Mouse (Mus musculus): Measurements from ENCODE around the gene Scin. TPM values are rescaled to one million over a fixed set of nuclear protein-coding genes. Genes with fewer than 3 reads are reported as not detected.

Scin gene
- polyA plus RNA-seq, 1 experiment, result 79.2 TPM

DNA sequence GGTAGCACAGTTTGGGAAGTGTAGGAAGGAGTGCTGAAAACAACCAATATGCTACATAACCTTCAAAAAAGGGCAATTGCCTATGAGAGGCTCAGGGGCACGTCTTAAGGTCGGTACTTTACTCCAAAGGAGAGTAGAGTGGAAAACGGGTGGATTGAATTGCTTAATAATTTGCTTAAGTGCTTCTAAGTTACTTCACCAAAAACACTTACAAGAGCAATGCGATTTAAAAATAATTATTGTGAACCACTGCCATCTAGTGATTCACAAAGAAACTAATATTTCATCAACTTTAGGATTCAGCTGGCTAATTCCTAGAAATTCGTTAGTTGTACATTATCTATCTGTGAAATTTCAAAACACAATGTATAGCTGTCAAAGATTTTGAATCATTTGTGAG is 60.4 kb downstream of the Scin start:
- Histone ChIP-seq H3K4me3 (ENCODE audit: low read depth, low read length) (no peak overlapping the region), H3K36me3 (ENCODE audit: control insufficient read depth, insufficient read depth, low read length) (peaks cover 23% of the 10 kb centered on the region), H3K27me3 (ENCODE audit: control insufficient read depth, insufficient read depth, low read length) (no peaks in the 10 kb centered on the region), H3K4me1 (ENCODE audit: control insufficient read depth, insufficient read depth, insufficient read length, low read length) (no peaks in the 10 kb centered on the region), H3K27ac (ENCODE audit: insufficient read depth, low read depth, low read length) (no peak overlapping the region)
- TF ChIP-seq POLR2A (IDR thresholded peaks at IDR 0.05; ENCODE audit: low read depth, low read length) (no peak), CTCF (IDR thresholded peaks at IDR 0.05; ENCODE audit: extremely low read depth, insufficient read length, insufficient replicate concordance, low read depth, low read length) (no peak)
- 40% methylated on average over 5 of the region's 5 CpGs for WGBS

DNA sequence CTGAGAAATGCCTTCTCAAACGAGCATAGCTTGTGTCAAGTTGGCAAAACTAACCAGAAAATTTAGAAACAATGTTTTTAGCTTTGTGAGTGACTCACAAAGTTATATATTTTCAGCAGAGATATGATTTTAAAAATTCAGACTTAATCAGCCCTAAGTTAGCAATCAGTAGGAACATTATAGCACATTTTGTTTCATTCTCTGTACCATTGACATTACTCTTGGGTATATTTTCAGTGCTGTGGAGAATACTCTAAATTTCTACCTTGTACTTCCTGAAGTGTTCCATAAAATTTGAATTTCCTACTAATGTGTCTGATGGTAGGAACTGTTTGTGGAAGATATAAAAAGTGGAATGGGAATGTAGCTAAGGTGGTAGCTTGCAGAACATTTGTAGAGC is 87.0 kb downstream of the Scin start:
- TF ChIP-seq POLR2A (IDR thresholded peaks at IDR 0.05; ENCODE audit: low read depth, low read length) (no peak), CTCF (IDR thresholded peaks at IDR 0.05; ENCODE audit: extremely low read depth, insufficient read length, insufficient replicate concordance, low read depth, low read length) (no peak)
- Histone ChIP-seq H3K4me3 (ENCODE audit: low read depth, low read length) (no peak overlapping the region), H3K36me3 (ENCODE audit: control insufficient read depth, insufficient read depth, low read length) (no peaks in the 10 kb centered on the region), H3K27me3 (ENCODE audit: control insufficient read depth, insufficient read depth, low read length) (no peaks in the 10 kb centered on the region), H3K4me1 (ENCODE audit: control insufficient read depth, insufficient read depth, insufficient read length, low read length) (no peaks in the 10 kb centered on the region), H3K27ac (ENCODE audit: insufficient read depth, low read depth, low read length) (no peak overlapping the region)
- 59% methylated on average over 1 of the region's 1 CpGs for whole genome bisulfite sequencing

DNA sequence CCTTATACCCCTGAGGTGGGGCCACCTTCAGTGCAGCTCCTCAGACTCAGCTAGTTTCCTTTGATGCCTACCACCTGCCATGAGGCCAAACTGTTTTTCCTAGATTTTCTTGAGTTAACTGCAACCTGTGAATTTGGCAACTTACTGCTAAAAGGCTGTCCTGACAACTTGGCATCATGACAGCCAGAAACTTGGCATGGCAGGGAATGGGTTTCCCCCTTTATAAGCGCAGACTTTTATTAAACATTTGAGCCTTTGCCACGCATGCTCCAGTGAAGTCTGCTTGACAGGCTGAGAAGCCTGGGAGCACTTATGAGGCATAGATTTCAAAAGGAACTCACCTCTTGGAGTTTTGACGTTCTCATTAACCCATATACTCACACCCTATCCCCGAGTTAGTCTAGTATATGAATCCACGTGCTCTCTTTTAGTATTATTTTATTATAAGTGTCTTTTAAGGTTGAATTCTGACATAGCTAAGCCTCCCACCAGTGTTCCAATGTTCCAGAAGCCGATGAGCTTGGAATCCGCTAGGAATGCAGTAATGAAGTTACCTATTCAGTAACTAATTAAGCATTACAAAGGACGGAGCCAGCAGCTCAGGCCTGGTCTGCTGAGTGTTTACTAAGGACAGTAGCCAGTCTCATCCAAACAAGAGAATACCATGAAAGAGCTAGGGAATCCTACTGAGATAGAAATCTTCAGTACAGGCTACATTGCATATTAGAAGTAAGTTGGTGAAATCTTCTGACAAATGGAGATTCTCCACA is 90.0 kb downstream of the Scin start:
- Histone ChIP-seq H3K4me1 (ENCODE audit: control insufficient read depth, insufficient read depth, insufficient read length, low read length) (no peaks in the 10 kb centered on the region), H3K27me3 (ENCODE audit: control insufficient read depth, insufficient read depth, low read length) (no peaks in the 10 kb centered on the region), H3K4me3 (ENCODE audit: low read depth, low read length) (no peak overlapping the region), H3K27ac (ENCODE audit: insufficient read depth, low read depth, low read length) (no peak overlapping the region), H3K36me3 (ENCODE audit: control insufficient read depth, insufficient read depth, low read length) (no peaks in the 10 kb centered on the region)
- WGBS, result 85% methylated on average over 8 of the region's 8 CpGs
- TF ChIP-seq CTCF (IDR thresholded peaks at IDR 0.05; ENCODE audit: extremely low read depth, insufficient read length, insufficient replicate concordance, low read depth, low read length) (no peak), POLR2A (IDR thresholded peaks at IDR 0.05; ENCODE audit: low read depth, low read length) (no peak)

- H3K27me3 ChIP-seq (ENCODE audit: control insufficient read depth, insufficient read depth, low read length), result no peaks in the 10 kb centered on the region
- TF ChIP-seq CTCF (IDR thresholded peaks at IDR 0.05; ENCODE audit: extremely low read depth, insufficient read length, insufficient replicate concordance, low read depth, low read length) (peak; percentile 41; the same call in 1 of the 2 replicates), POLR2A (IDR thresholded peaks at IDR 0.05; ENCODE audit: low read depth, low read length) (no peak)
- H3K36me3 ChIP-seq (ENCODE audit: control insufficient read depth, insufficient read depth, low read length), result peaks cover 2% of the 10 kb centered on the region; the same call in 1 of the 2 replicates
- H3K4me3 ChIP-seq (ENCODE audit: low read depth, low read length), result no peak overlapping the region
- peaks cover 3% of the 10 kb centered on the region; the same call in 1 of the 2 replicates for H3K4me1 ChIP-seq (ENCODE audit: control insufficient read depth, insufficient read depth, insufficient read length, low read length)
- no peak overlapping the region for H3K27ac ChIP-seq (ENCODE audit: insufficient read depth, low read depth, low read length)
Measured at GRCm38 (mm10) chr12:40040067-40040466, 94.0 kb downstream of the Scin start.

- TF ChIP-seq CTCF (IDR thresholded peaks at IDR 0.05; ENCODE audit: extremely low read depth, insufficient read length, insufficient replicate concordance, low read depth, low read length) (no peak), POLR2A (IDR thresholded peaks at IDR 0.05; ENCODE audit: low read depth, low read length) (peak; percentile 13; the same call in 1 of the 2 replicates)
- H3K27ac ChIP-seq (ENCODE audit: insufficient read depth, low read depth, low read length), result peak within 1 kb of the TSS; percentile 90
- H3K27me3 ChIP-seq (ENCODE audit: control insufficient read depth, insufficient read depth, low read length), result no peaks in the 10 kb centered on the region
- WGBS, result under 1% methylated on average over 60 of the region's 68 CpGs
- peaks cover 2% of the 10 kb centered on the region; the same call in 1 of the 2 replicates for H3K36me3 ChIP-seq (ENCODE audit: control insufficient read depth, insufficient read depth, low read length)
- peak within 1 kb of the TSS; percentile 97 for H3K4me3 ChIP-seq (ENCODE audit: low read depth, low read length)
- peaks cover 3% of the 10 kb centered on the region; the same call in 1 of the 2 replicates for H3K4me1 ChIP-seq (ENCODE audit: control insufficient read depth, insufficient read depth, insufficient read length, low read length)
Measured at GRCm38 (mm10) chr12:40037876-40038463, 96.1 kb downstream of the Scin start, which contains the start of gene Arl4a. Gene Arl4a (minus strand): TSS chr12:40038025.

DNA sequence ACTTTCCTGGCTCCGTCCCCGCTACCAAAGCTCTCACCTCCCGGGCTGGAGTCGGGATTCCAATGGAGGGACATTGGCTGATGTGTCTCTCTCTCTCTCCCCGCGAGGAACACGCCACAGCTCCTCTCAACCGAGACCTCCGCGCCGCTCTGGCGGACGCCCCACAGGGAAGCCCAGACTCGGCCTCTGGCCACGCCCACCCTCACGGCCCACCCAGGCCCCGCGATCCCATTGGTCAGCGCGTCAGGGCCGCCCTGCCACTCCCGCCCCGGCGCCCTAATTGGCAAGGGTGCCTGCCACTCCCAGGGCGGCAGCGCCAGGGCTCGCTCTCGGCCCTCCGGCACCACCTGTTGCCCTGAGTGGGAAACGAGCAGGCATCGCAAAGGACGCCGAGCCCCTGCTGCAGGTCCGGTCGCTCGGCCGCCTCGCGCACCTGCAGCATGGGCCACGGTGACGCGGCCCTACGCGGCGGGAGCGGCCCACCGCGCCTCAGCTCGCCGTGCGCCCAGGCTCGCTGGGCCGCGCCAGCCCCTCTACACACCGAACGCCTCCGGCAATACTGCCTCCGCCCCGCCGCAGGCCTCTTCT is 96.7 kb downstream of the Scin start:
- Histone ChIP-seq H3K4me1 (ENCODE audit: control insufficient read depth, insufficient read depth, insufficient read length, low read length) (peaks cover 3% of the 10 kb centered on the region; the same call in 1 of the 2 replicates), H3K36me3 (ENCODE audit: control insufficient read depth, insufficient read depth, low read length) (peaks cover 3% of the 10 kb centered on the region), H3K27me3 (ENCODE audit: control insufficient read depth, insufficient read depth, low read length) (no peaks in the 10 kb centered on the region), H3K4me3 (ENCODE audit: low read depth, low read length) (peak overlapping the region; percentile 97), H3K27ac (ENCODE audit: insufficient read depth, low read depth, low read length) (peak overlapping the region; percentile 90)
- under 1% methylated on average over 60 of the region's 60 CpGs for WGBS
- TF ChIP-seq CTCF (IDR thresholded peaks at IDR 0.05; ENCODE audit: extremely low read depth, insufficient read length, insufficient replicate concordance, low read depth, low read length) (peak; percentile 57), POLR2A (IDR thresholded peaks at IDR 0.05; ENCODE audit: low read depth, low read length) (peak; percentile 99)

DNA sequence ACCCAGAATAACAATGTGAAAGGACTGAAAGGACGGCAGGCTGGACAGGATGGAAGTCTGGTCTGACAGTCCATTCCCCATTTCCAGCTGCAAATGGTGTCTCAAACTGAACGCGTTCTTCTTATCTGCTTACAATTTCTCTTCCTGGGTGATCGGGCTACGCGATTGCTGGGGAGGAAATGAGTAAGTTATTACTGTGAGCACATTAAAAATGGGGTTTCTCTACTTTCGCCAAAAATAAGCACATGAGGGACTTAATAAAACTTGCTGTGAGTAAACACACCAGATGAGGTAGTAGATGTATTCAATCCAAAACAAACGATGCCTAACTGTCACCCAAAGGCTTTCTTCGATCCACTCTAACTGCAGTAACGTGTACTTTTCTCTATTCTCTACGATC is 97.4 kb downstream of the Scin start:
- no peak for TF ChIP-seq POLR2A (IDR thresholded peaks at IDR 0.05; ENCODE audit: low read depth, low read length)
- TF ChIP-seq CTCF (IDR thresholded peaks at IDR 0.05; ENCODE audit: extremely low read depth, insufficient read length, insufficient replicate concordance, low read depth, low read length), result no peak
- peaks cover 4% of the 10 kb centered on the region for H3K36me3 ChIP-seq (ENCODE audit: control insufficient read depth, insufficient read depth, low read length)
- H3K4me1 ChIP-seq (ENCODE audit: control insufficient read depth, insufficient read depth, insufficient read length, low read length), result peaks cover 3% of the 10 kb centered on the region; the same call in 1 of the 2 replicates
- no peaks in the 10 kb centered on the region for H3K27me3 ChIP-seq (ENCODE audit: control insufficient read depth, insufficient read depth, low read length)
- under 1% methylated on average over 11 of the region's 11 CpGs for WGBS
- peak overlapping the region; percentile 90 for H3K27ac ChIP-seq (ENCODE audit: insufficient read depth, low read depth, low read length)
- H3K4me3 ChIP-seq (ENCODE audit: low read depth, low read length), result peak overlapping the region; percentile 97
